Comparison of ENCODE assay signal across 8 mouse cellular contexts in genomic region chr11:29246883-29247650, GRCm38 (mm10). TPM values are rescaled to one million over a fixed set of nuclear protein-coding genes. Genes with fewer than 3 reads are reported as not detected.
DNase-seq lines count a peak whose midpoint lies in the region; ATAC-seq and TF ChIP-seq lines count a peak whose summit lies in the region.

Gene Cfap36, minus strand, starts transcription at chr11:29247409.

- H3K4me1 ChIP-seq in erythroblast, embryonic 14.5 days (ENCODE audit: control insufficient read depth), result peaks cover 25% of the 10 kb centered on the region
- peaks cover 3% of the 10 kb centered on the region; the same call in 1 of the 2 replicates for H3K4me1 ChIP-seq in heart, embryonic 11.5 days (ENCODE audit: control insufficient read depth, insufficient read depth, low read length)
- peaks cover 14% of the 10 kb centered on the region for H3K4me1 ChIP-seq in kidney, embryonic 16.5 days (ENCODE audit: insufficient read depth, low read length)
- peaks cover 3% of the 10 kb centered on the region for H3K4me1 ChIP-seq in liver, adult 2 months (ENCODE audit: control insufficient read depth, insufficient read depth, low read length)

- H3K27me3 ChIP-seq in C2C12 (ENCODE audit: control insufficient read depth, insufficient read depth, insufficient read length), result no peaks in the 10 kb centered on the region
- no peaks in the 10 kb centered on the region; the same call in 1 of the 2 replicates for H3K27me3 ChIP-seq in erythroblast, embryonic 14.5 days (ENCODE audit: control insufficient read depth)
- no peaks in the 10 kb centered on the region for H3K27me3 ChIP-seq in heart, embryonic 11.5 days (ENCODE audit: control insufficient read depth, insufficient read depth, low read length)
- no peaks in the 10 kb centered on the region for H3K27me3 ChIP-seq in kidney, embryonic 16.5 days (ENCODE audit: insufficient read depth, low read length)
- no peaks in the 10 kb centered on the region for H3K27me3 ChIP-seq in liver, adult 2 months (ENCODE audit: control insufficient read depth, insufficient read depth, low read length)
- no peaks in the 10 kb centered on the region for H3K27me3 ChIP-seq in myocyte (ENCODE audit: control insufficient read depth, insufficient read depth, insufficient read length)
- no peaks in the 10 kb centered on the region for H3K27me3 ChIP-seq in splenic B cell, adult 2 months (ENCODE audit: control insufficient read depth, insufficient read depth, low read length, poor library complexity, severe bottlenecking)

- TF ChIP-seq CTCF in C2C12 (IDR thresholded peaks at IDR 0.05; ENCODE audit: control insufficient read depth, insufficient read depth, insufficient read length), result no peak
- TF ChIP-seq CTCF in brain, embryonic 14.5 days (IDR thresholded peaks at IDR 0.05; ENCODE audit: borderline replicate concordance, extremely low read depth, insufficient read depth, insufficient read length), result no peak
- no peak for TF ChIP-seq CTCF in liver, adult 2 months (IDR thresholded peaks at IDR 0.05; ENCODE audit: low read depth, low read length)

- no peak within 1 kb of the TSS for H3K27ac ChIP-seq in heart, embryonic 11.5 days (ENCODE audit: low read depth, low read length)
- H3K27ac ChIP-seq in kidney, embryonic 16.5 days (ENCODE audit: low read length), result peak within 1 kb of the TSS; percentile 60
- H3K27ac ChIP-seq in liver, adult 2 months (replicated peaks; ENCODE audit: insufficient read depth, low read depth, low read length), result no peak within 1 kb of the TSS; the same call in 1 of the 2 replicates

- peak within 1 kb of the TSS; percentile 67 for H3K9ac ChIP-seq in heart, embryonic 11.5 days (ENCODE audit: low read depth, low read length)
- H3K9ac ChIP-seq in kidney, embryonic 16.5 days (replicated peaks; ENCODE audit: low read length), result peak within 1 kb of the TSS; percentile 76
- H3K9ac ChIP-seq in liver, adult 2 months (ENCODE audit: low read depth, low read length), result peak within 1 kb of the TSS; percentile 70

- peak; percentile 100 for ATAC-seq in heart, embryonic 11.5 days (replicated peaks; ENCODE audit: insufficient number of reproducible peaks, low FRiP score, low TSS enrichment)
- peak; percentile 100 for ATAC-seq in kidney, embryonic 16.5 days (ENCODE audit: low FRiP score, low TSS enrichment)

- H3K36me3 ChIP-seq in C2C12 (ENCODE audit: control insufficient read depth, insufficient read depth) (peaks cover 12% of the 10 kb centered on the region), myocyte (ENCODE audit: control insufficient read depth, insufficient read depth) (no peaks in the 10 kb centered on the region)
- H3K36me3 ChIP-seq in erythroblast, embryonic 14.5 days (ENCODE audit: control insufficient read depth), result peaks cover 12% of the 10 kb centered on the region
- peaks cover 5% of the 10 kb centered on the region; the same call in 1 of the 2 replicates for H3K36me3 ChIP-seq in heart, embryonic 11.5 days (ENCODE audit: control insufficient read depth, insufficient read depth, low read length)
- peaks cover 10% of the 10 kb centered on the region for H3K36me3 ChIP-seq in kidney, embryonic 16.5 days (ENCODE audit: insufficient read depth, low read length)
- peaks cover 2% of the 10 kb centered on the region; the same call in 1 of the 2 replicates for H3K36me3 ChIP-seq in liver, adult 2 months (ENCODE audit: control insufficient read depth, insufficient read depth, low read length)
- H3K36me3 ChIP-seq in splenic B cell, adult 2 months (ENCODE audit: control insufficient read depth, insufficient read depth, low read length, poor library complexity, severe bottlenecking), result peaks cover under 1% of the 10 kb centered on the region; the same call in 1 of the 2 replicates

- under 1% methylated on average over 53 of the region's 53 CpGs for WGBS in heart, embryonic 11.5 days (ENCODE audit: insufficient replicate concordance)
- WGBS in kidney, embryonic 16.5 days, result under 1% methylated on average over 53 of the region's 53 CpGs
- WGBS in liver, adult 2 months, result under 1% methylated on average over 53 of the region's 53 CpGs

- peak; percentile 6; the same call in 1 of the 2 replicates for TF ChIP-seq POLR2A in brain, embryonic 14.5 days (IDR thresholded peaks at IDR 0.05; ENCODE audit: borderline replicate concordance, extremely low read depth, insufficient read depth, insufficient read length, poor library complexity, severe bottlenecking)
- no peak for TF ChIP-seq POLR2A in liver, adult 2 months (IDR thresholded peaks at IDR 0.05; ENCODE audit: extremely low read depth, insufficient read depth, low read length)
- peak; percentile 46 for TF ChIP-seq POLR2A in myocyte (IDR thresholded peaks at IDR 0.05; ENCODE audit: insufficient read length, low read depth)

- H3ac ChIP-seq in C2C12 (ENCODE audit: control insufficient read depth, insufficient read length, low read depth) (peak within 1 kb of the TSS; percentile 61), myocyte (ENCODE audit: control insufficient read depth, insufficient read length) (no peak within 1 kb of the TSS)

- DNase-seq in brain, embryonic 14.5 days (ENCODE audit: low read depth), result peak; percentile 99
- DNase-seq in liver, adult 2 months (ENCODE audit: extremely low read depth, low read depth, low spot score), result peak; percentile 90
- peak; percentile 97 for DNase-seq in splenic B cell, adult 2 months (ENCODE audit: low read depth, low spot score)

- peaks cover 5% of the 10 kb centered on the region for H3K79me3 ChIP-seq in C2C12 (ENCODE audit: low read depth)

- peak within 1 kb of the TSS; percentile 68 for H3K4me3 ChIP-seq in C2C12 (ENCODE audit: insufficient read depth, poor library complexity, severe bottlenecking)
- peak within 1 kb of the TSS; percentile 72 for H3K4me3 ChIP-seq in erythroblast, embryonic 14.5 days (replicated peaks)
- H3K4me3 ChIP-seq in heart, embryonic 11.5 days (ENCODE audit: low read depth, low read length), result peak within 1 kb of the TSS; percentile 79
- peak within 1 kb of the TSS; percentile 87 for H3K4me3 ChIP-seq in kidney, embryonic 16.5 days (ENCODE audit: low read length)
- peak within 1 kb of the TSS; percentile 96 for H3K4me3 ChIP-seq in liver, adult 2 months (ENCODE audit: insufficient read depth, low read depth, low read length)
- H3K4me3 ChIP-seq in myocyte, result peak within 1 kb of the TSS; percentile 67

- no peaks in the 10 kb centered on the region for H3K9me3 ChIP-seq in erythroblast, embryonic 14.5 days (ENCODE audit: control insufficient read depth, low read length)
- H3K9me3 ChIP-seq in heart, embryonic 11.5 days (replicated peaks; ENCODE audit: control insufficient read depth, low read length), result no peaks in the 10 kb centered on the region
- H3K9me3 ChIP-seq in kidney, embryonic 16.5 days (ENCODE audit: low read length), result no peaks in the 10 kb centered on the region

- H3K79me2 ChIP-seq in C2C12 (ENCODE audit: control insufficient read depth, insufficient read depth), result peaks cover 18% of the 10 kb centered on the region
- no peaks in the 10 kb centered on the region for H3K79me2 ChIP-seq in liver, adult 2 months (ENCODE audit: control insufficient read depth, insufficient read depth, low read length)
- peaks cover 8% of the 10 kb centered on the region for H3K79me2 ChIP-seq in myocyte (ENCODE audit: control insufficient read depth, insufficient read depth)

- peak within 1 kb of the TSS; percentile 90 for H3K4me2 ChIP-seq in heart, embryonic 11.5 days
- peak within 1 kb of the TSS; percentile 71 for H3K4me2 ChIP-seq in kidney, embryonic 16.5 days (replicated peaks; ENCODE audit: low read depth, low read length)
- H3K4me2 ChIP-seq in myocyte (ENCODE audit: low read depth), result peak within 1 kb of the TSS; percentile 96

TF ChIP-seq in C2C12, 6 proteins besides CTCF, POLR2A, EP300 and RAD21:
- TF ChIP-seq CEBPB (IDR thresholded peaks at IDR 0.05; ENCODE audit: low read depth) (no peak), MYOD1 (IDR thresholded peaks at IDR 0.05; ENCODE audit: control insufficient read depth, insufficient read length, low read depth) (no peak), MAX (IDR thresholded peaks at IDR 0.05) (peak; percentile 52)
TF ChIP-seq in C2C12: peak in this region for 1.

TF ChIP-seq in myocyte, 11 proteins besides CTCF, POLR2A, EP300 and RAD21:
- no peak for TF ChIP-seq SRF (IDR thresholded peaks at IDR 0.05; ENCODE audit: control insufficient read depth, insufficient read length, low read depth)
- TF ChIP-seq POLR2AphosphoS2 (IDR thresholded peaks at IDR 0.05; ENCODE audit: insufficient read length, low read depth), result peak; percentile 43
TF ChIP-seq in myocyte: peak in this region for 1.

RNA-seq across cellular contexts. Expression of gene Cfap36, which starts in this region (rescaled TPM):
- polyA plus RNA-seq in C2C12 (2012; fragmentation: generic; extraction: Trizol), result 14.5 TPM
- polyA plus RNA-seq in brain, embryonic 14.5 days (2012; rRNA removed), result 29.8 and 44.8 TPM in 2 replicates
- 2.4 and 3.4 TPM in 2 replicates for polyA plus RNA-seq in erythroblast, embryonic 14.5 days (2012)
- 41.8 and 46.3 TPM in 2 replicates for polyA plus RNA-seq in heart, embryonic 11.5 days (2014; fragmentation: Nextera tagmentation; extraction: Ambion mirVana)
- polyA plus RNA-seq in kidney, embryonic 16.5 days (2015; fragmentation: Nextera tagmentation; extraction: Ambion mirVana), result 58.3 and 61.5 TPM in 2 replicates
- total RNA-seq in liver, adult 2 months (2014; rRNA removed), result 11.8 and 18.4 TPM in 2 replicates
- 2.7 and 4.6 TPM in 2 replicates for polyA plus RNA-seq in liver, adult 2 months (2012; rRNA removed)
- polyA plus RNA-seq in myocyte (2012; fragmentation: generic; extraction: Trizol), result 17.6 TPM
